Mouse (Mus musculus) Muller cell, postnatal 12 days (primary cell): Measurements from ENCODE around the gene Krt14.
A peak's percentile ranks its signal among the peaks of the same experiment; 100 is the strongest.

Experiments
- DNase-seq: peaks from one replicate; pipeline ENCODE4 v3.0.0-alpha.2; 2015; ENCODE audit errors: inconsistent ontology term

Krt14 gene

DNA sequence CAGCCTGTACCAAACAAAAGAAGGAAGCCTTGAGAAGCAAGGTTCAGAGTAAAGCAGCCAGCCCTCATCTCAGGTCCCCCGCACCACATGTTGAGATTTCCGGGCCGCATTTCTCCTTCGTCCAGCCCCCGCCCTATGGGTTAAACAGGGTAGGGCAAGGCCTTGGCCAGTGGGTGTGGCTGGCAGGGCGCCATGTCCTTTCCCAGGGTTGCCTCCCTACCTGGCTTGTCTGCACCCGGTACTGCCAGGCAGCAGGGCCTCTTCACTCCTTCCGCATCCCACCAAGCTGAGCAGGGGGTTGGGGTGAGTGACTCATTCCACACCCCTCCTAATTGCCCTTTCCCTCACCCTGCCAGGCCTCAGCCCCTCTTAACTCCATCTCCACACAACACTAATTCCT, 39.3 kb downstream of the Krt14 start:
- no peak for DNase-seq

- DNase-seq, result no peak
Measured at GRCm38 (mm10) chr11:100164392-100164791, 43.0 kb downstream of the Krt14 start.

DNA sequence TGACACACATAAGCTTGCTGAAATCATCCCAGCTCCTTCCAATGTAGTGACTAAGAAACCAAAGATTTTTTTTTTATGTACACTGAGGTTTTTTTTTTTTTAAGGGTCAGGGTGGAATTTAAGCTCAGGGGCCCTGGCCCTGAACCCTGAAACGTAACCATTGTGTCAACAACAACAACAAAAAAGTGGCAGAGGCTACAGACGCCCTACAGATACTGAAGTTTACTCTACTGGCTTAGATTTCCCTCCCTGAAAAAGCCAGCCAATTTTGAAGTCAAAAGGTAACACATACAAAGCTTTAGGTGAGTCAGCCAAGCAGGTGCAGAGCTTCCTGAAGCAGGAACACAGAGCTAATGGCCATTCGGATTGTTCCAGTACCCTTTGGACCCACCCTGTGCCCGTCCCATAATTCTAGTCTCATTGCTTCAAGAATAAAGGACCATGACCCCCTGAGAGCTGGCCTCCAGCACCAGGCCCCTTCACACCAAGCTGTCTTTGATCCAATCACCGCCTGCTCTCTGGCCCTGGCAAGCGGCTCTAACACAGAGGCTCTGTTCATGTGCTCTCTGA, 49.4 kb downstream of the Krt14 start:
- no peak for DNase-seq

DNA sequence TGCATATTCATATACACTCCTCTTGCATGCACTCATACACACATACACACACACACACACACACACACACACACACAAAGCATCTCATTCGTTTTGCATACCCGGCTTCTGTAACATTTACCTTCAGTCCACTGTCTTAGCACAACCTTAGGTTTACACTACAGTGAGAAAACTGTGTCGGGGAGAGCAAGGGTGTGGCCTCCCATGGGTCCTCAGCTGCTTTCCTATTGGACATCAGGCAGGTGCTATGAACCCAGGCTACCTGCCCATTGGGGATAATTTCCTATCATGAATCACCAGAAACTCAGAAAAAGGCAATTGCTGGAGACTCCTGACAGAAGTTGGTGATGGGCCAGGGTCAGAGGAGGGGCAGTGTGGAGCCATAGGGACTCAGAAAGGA, 50.0 kb downstream of the Krt14 start:
- DNase-seq, result no peak

GRCm38 (mm10) chr11:100155497-100156255, 51.7 kb downstream of the Krt14 start:
- DNase-seq, result peak; percentile 58
